Mouse (Mus musculus): ENCODE results near the gene Larp1b. TPM values are rescaled to one million over a fixed set of nuclear protein-coding genes. Genes with fewer than 3 reads are reported as not detected.
A peak's percentile ranks its signal among the peaks of the same experiment; 100 is the strongest.

Larp1b gene
- polyA plus RNA-seq, 1 experiment: 7.7 TPM

DNA sequence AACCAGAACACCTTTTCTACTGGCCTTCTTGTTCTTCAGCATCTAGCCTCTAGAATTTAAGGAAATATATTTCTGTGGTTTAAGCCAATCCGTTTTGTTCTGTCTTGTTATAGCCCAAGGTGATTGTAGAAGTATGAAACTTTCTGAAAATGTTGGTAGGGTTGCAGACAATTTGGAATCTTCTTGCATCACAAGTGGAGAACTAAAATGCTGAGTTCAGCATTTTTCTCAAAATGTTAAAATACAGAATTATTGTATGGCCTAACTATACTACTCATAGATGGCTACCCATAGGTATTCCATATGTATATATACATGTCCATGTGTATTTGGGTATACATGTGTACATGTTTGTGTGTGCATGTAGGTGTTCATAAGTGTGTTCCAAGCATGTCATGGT lies 81.1 kb downstream of the Larp1b start:
- H3K36me3 ChIP-seq (ENCODE audit: control insufficient read depth, insufficient read depth): no peaks in the 10 kb centered on the region
- TF ChIP-seq MYOD1 (IDR thresholded peaks at IDR 0.05; ENCODE audit: control insufficient read depth, insufficient read length, low read depth) (no peak), CTCF (IDR thresholded peaks at IDR 0.05; ENCODE audit: control insufficient read depth, insufficient read depth, insufficient read length) (no peak), USF1 (IDR thresholded peaks at IDR 0.05; ENCODE audit: low read depth) (no peak), MAX (IDR thresholded peaks at IDR 0.05) (no peak), FOSL1 (IDR thresholded peaks at IDR 0.05; ENCODE audit: insufficient read depth, low read length, poor library complexity, severe bottlenecking) (no peak), MYOG (IDR thresholded peaks at IDR 0.05; ENCODE audit: control insufficient read depth, extremely low read depth, insufficient read length) (no peak), CEBPB (IDR thresholded peaks at IDR 0.05; ENCODE audit: low read depth) (no peak)
- H3K27me3 ChIP-seq (ENCODE audit: control insufficient read depth, insufficient read depth, insufficient read length): no peaks in the 10 kb centered on the region
- no peak overlapping the region for H3K4me3 ChIP-seq (ENCODE audit: insufficient read depth, poor library complexity, severe bottlenecking)
- H3ac ChIP-seq (ENCODE audit: control insufficient read depth, insufficient read length, low read depth): no peak overlapping the region
- no peaks in the 10 kb centered on the region for H3K79me2 ChIP-seq (ENCODE audit: control insufficient read depth, insufficient read depth)
- H3K79me3 ChIP-seq (ENCODE audit: low read depth): no peaks in the 10 kb centered on the region

DNA sequence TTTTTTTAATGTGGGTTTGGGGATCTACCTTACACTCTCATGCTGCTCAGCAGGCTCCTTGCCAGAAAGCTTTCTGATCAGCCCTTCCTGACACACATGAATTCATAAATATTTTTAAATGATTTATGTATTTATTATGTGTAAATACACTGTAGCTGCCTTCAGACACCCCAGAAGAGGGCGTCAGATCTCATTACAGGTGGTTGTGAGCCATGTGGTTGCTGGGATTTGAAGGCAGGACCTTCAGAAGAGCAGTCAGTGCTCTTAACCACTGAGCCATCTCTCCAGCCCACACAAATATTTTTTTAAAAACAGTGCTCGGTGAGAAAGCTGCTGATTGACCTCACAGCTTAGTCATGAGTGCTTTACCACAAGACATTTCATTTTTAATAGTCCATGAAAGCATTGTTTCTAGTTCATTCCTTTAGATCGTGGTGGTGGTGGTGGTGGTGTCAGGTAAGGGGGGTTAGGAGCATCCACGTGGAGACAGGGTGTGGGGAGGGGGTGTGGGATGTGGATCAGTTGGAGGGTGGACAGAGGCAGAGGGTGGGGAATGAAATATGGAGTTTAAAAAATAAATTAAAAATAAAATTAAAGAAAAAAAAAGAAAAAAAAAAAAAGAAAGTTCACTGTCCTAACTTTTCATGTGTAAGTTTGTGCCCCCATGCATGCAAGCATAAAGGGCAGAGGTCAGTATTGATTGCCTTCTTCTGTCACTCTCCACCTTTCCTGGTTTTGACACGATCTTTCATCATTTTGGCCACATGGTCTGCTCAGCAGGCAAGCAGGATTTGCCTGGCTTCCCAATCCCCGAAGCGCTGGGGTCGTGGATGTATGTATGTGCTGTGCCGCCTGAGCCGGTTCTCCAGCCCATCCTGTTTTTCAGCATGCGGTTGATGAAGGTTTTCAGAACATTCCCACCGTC lies 81.9 kb downstream of the Larp1b start:
- H3K79me3 ChIP-seq (ENCODE audit: low read depth): no peaks in the 10 kb centered on the region
- H3K79me2 ChIP-seq (ENCODE audit: control insufficient read depth, insufficient read depth): no peaks in the 10 kb centered on the region
- H3ac ChIP-seq (ENCODE audit: control insufficient read depth, insufficient read length, low read depth): no peak overlapping the region
- H3K4me3 ChIP-seq (ENCODE audit: insufficient read depth, poor library complexity, severe bottlenecking): no peak overlapping the region
- no peak for TF ChIP-seq MAX (IDR thresholded peaks at IDR 0.05)
- no peak for TF ChIP-seq CEBPB (IDR thresholded peaks at IDR 0.05; ENCODE audit: low read depth)
- no peak for TF ChIP-seq MYOD1 (IDR thresholded peaks at IDR 0.05; ENCODE audit: control insufficient read depth, insufficient read length, low read depth)
- TF ChIP-seq CTCF (IDR thresholded peaks at IDR 0.05; ENCODE audit: control insufficient read depth, insufficient read depth, insufficient read length): no peak
- no peak for TF ChIP-seq MYOG (IDR thresholded peaks at IDR 0.05; ENCODE audit: control insufficient read depth, extremely low read depth, insufficient read length)
- TF ChIP-seq FOSL1 (IDR thresholded peaks at IDR 0.05; ENCODE audit: insufficient read depth, low read length, poor library complexity, severe bottlenecking): no peak
- TF ChIP-seq USF1 (IDR thresholded peaks at IDR 0.05; ENCODE audit: low read depth): no peak
- H3K27me3 ChIP-seq (ENCODE audit: control insufficient read depth, insufficient read depth, insufficient read length): no peaks in the 10 kb centered on the region
- no peaks in the 10 kb centered on the region for H3K36me3 ChIP-seq (ENCODE audit: control insufficient read depth, insufficient read depth)

DNA sequence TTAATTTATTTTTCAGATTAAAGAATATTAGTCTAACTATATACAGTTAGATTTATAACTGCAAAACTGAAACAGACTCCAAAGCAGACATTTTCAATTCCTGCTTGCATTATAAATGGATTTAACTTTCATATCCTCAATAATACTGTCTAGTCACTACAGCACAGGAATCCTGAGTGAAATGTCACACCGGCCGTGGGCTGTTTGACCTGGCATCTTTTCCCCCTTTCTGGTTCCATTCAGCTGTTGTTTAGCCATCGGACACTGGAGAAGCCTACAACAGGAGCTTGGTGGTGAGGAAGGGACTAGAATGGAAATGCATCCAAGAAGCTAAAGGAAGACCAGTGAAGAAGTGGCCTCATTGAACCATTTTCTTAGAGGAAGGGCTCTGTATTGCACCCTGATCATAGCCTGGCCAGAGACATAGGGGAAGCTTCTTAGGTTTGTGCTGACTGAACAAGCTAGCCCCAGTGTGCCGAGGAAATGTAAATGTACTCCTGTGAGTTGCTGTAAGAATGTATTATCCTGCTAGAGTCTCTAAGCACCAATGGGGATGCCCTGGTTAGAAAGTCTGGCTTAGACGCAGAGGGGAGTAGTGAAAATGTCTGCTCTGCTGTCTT lies 88.8 kb downstream of the Larp1b start:
- H3K36me3 ChIP-seq (ENCODE audit: control insufficient read depth, insufficient read depth): no peaks in the 10 kb centered on the region
- no peaks in the 10 kb centered on the region for H3K27me3 ChIP-seq (ENCODE audit: control insufficient read depth, insufficient read depth, insufficient read length)
- no peaks in the 10 kb centered on the region for H3K79me3 ChIP-seq (ENCODE audit: low read depth)
- TF ChIP-seq CTCF (IDR thresholded peaks at IDR 0.05; ENCODE audit: control insufficient read depth, insufficient read depth, insufficient read length) (no peak), USF1 (IDR thresholded peaks at IDR 0.05; ENCODE audit: low read depth) (no peak), CEBPB (IDR thresholded peaks at IDR 0.05; ENCODE audit: low read depth) (no peak), MYOD1 (IDR thresholded peaks at IDR 0.05; ENCODE audit: control insufficient read depth, insufficient read length, low read depth) (no peak), MYOG (IDR thresholded peaks at IDR 0.05; ENCODE audit: control insufficient read depth, extremely low read depth, insufficient read length) (no peak), FOSL1 (IDR thresholded peaks at IDR 0.05; ENCODE audit: insufficient read depth, low read length, poor library complexity, severe bottlenecking) (no peak), MAX (IDR thresholded peaks at IDR 0.05) (no peak)
- H3K4me3 ChIP-seq (ENCODE audit: insufficient read depth, poor library complexity, severe bottlenecking): no peak overlapping the region
- H3K79me2 ChIP-seq (ENCODE audit: control insufficient read depth, insufficient read depth): no peaks in the 10 kb centered on the region
- no peak overlapping the region for H3ac ChIP-seq (ENCODE audit: control insufficient read depth, insufficient read length, low read depth)

DNA sequence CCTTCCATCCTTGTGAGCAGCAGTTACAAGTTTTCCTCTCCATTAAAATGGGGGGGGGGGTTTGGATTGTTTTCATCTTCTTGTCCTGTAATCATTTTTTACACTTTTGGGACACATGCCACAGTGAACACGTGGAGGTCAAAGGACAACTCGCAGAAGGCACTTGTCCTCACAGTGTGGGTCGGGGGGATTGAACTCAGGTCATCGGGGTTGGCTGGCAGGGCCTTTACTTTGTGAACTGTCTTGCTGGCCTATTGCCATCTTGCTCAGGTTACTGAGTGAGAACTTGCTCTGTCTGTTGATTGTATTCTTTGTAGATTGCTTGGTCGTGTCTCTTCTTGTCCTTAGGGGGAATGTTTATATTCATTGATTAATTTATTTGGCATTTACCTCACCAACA lies 91.6 kb downstream of the Larp1b start:
- no peak overlapping the region for H3ac ChIP-seq (ENCODE audit: control insufficient read depth, insufficient read length, low read depth)
- H3K4me3 ChIP-seq (ENCODE audit: insufficient read depth, poor library complexity, severe bottlenecking): no peak overlapping the region
- TF ChIP-seq MAX (IDR thresholded peaks at IDR 0.05): no peak
- H3K79me2 ChIP-seq (ENCODE audit: control insufficient read depth, insufficient read depth): no peaks in the 10 kb centered on the region
- no peaks in the 10 kb centered on the region for H3K79me3 ChIP-seq (ENCODE audit: low read depth)
- H3K36me3 ChIP-seq (ENCODE audit: control insufficient read depth, insufficient read depth): no peaks in the 10 kb centered on the region
- H3K27me3 ChIP-seq (ENCODE audit: control insufficient read depth, insufficient read depth, insufficient read length): no peaks in the 10 kb centered on the region

DNA sequence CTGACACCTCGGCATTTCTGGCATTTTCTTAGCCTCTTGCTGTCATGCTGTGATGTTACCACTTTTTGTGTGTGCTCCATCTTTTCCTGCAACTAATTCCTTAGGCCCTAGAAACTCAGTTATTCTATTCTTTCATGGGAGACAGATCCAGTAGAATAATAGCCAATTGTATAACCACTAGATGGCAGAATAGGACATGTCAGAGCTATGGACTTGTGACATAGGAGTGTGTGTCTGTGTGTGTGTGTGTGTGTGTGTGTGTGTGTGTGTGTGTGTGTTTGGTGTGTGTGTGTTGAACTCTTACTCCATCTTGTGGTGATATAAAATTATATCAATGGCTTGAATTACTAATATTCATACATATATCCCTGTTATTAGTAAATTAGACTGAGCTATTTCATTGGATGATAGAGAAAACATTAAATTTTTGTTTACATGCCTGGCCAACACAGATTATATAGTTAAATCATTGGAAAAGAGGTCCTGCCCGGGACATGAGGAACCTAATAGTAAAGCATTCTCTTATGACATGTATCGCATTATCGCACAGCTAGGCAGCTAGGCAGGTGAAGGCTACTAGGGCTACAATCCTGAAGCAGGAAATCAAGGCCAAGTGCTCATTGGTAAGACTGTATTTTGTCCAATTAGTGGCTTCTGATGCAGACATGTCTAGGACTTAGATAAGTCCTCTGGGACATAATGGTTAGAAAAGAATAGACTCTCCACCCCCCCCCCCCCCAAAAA lies 92.7 kb downstream of the Larp1b start:
- Histone ChIP-seq H3K27me3 (ENCODE audit: control insufficient read depth, insufficient read depth, insufficient read length) (no peaks in the 10 kb centered on the region), H3ac (ENCODE audit: control insufficient read depth, insufficient read length, low read depth) (no peak overlapping the region), H3K4me3 (ENCODE audit: insufficient read depth, poor library complexity, severe bottlenecking) (no peak overlapping the region), H3K36me3 (ENCODE audit: control insufficient read depth, insufficient read depth) (no peaks in the 10 kb centered on the region), H3K79me2 (ENCODE audit: control insufficient read depth, insufficient read depth) (no peaks in the 10 kb centered on the region), H3K79me3 (ENCODE audit: low read depth) (no peaks in the 10 kb centered on the region)
- TF ChIP-seq CTCF (IDR thresholded peaks at IDR 0.05; ENCODE audit: control insufficient read depth, insufficient read depth, insufficient read length): peak; percentile 17
- TF ChIP-seq MYOD1 (IDR thresholded peaks at IDR 0.05; ENCODE audit: control insufficient read depth, insufficient read length, low read depth): no peak

Measured in C2C12 (cell line).